Mouse (Mus musculus): ENCODE measurements around the gene Mmp14.

Gene Mmp14

GRCm38 (mm10) chr14:54413877-54414700, 17.3 kb upstream of the Mmp14 start:
- no peak for DNase-seq (ENCODE audit: low read depth)

- DNase-seq (ENCODE audit: low read depth): no peak
These were observed 16.0 kb upstream of the Mmp14 start for GRCm38 (mm10) chr14:54415241-54416020.

GRCm38 (mm10) chr14:54416229-54416775, 15.1 kb upstream of the Mmp14 start:
- no peak for DNase-seq (ENCODE audit: low read depth)

GRCm38 (mm10) chr14:54416830-54417229, 14.6 kb upstream of the Mmp14 start:
- no peak for DNase-seq (ENCODE audit: low read depth)

GRCm38 (mm10) chr14:54417623-54418081, 13.8 kb upstream of the Mmp14 start, which contains the start of gene Slc7a7:
TSS of gene Slc7a7 (minus strand) at chr14:54417780.
- DNase-seq (ENCODE audit: low read depth): no peak

GRCm38 (mm10) chr14:54421014-54421413, 10.4 kb upstream of the Mmp14 start:
- no peak for DNase-seq (ENCODE audit: low read depth)

- DNase-seq (ENCODE audit: low read depth): no peak
These were observed 8.0 kb upstream of the Mmp14 start for GRCm38 (mm10) chr14:54423406-54423805.

- DNase-seq (ENCODE audit: low read depth): no peak
These were observed 6.8 kb upstream of the Mmp14 start for GRCm38 (mm10) chr14:54424634-54425033.

- no peak for DNase-seq (ENCODE audit: low read depth)
These were observed 5.9 kb upstream of the Mmp14 start for GRCm38 (mm10) chr14:54425540-54425939.

- DNase-seq (ENCODE audit: low read depth): no peak
These were observed 5.3 kb upstream of the Mmp14 start for GRCm38 (mm10) chr14:54426003-54426688.

- no peak for DNase-seq (ENCODE audit: low read depth)
These were observed 4.6 kb upstream of the Mmp14 start, which contains the start of gene Mrpl52 for GRCm38 (mm10) chr14:54426689-54427398. TSS of gene Mrpl52 (plus strand) at chr14:54426909.

GRCm38 (mm10) chr14:54427696-54428095, 3.7 kb upstream of the Mmp14 start:
- DNase-seq (ENCODE audit: low read depth): no peak

GRCm38 (mm10) chr14:54428421-54428820, 3.0 kb upstream of the Mmp14 start:
- no peak for DNase-seq (ENCODE audit: low read depth)

GRCm38 (mm10) chr14:54429332-54430093, 1.9 kb upstream of the Mmp14 start:
- no peak for DNase-seq (ENCODE audit: low read depth)

GRCm38 (mm10) chr14:54430406-54431145, 836 bp upstream of the Mmp14 start:
- no peak for DNase-seq (ENCODE audit: low read depth)

GRCm38 (mm10) chr14:54432078-54432836, 845 bp downstream of the Mmp14 start:
- DNase-seq (ENCODE audit: low read depth): no peak

GRCm38 (mm10) chr14:54432837-54433830, 1.7 kb downstream of the Mmp14 start:
- no peak for DNase-seq (ENCODE audit: low read depth)
